Comparison of ENCODE assay signal across 34 mouse cellular contexts in genomic region chr12:73748373-73748772, GRCm38 (mm10).
"Had no signal": no experiment of that assay in that cellular context is flagged by ENCODE, and none has a peak within 500 bp of the region (broad histone marks: within the 10 kb centered on the region; RNA-seq: fewer than 3 reads in every experiment).

No protein-coding gene starts in this region.

- H3K9ac ChIP-seq: heart, embryonic 12.5 days; heart, embryonic 13.5 days; heart, embryonic 15.5 days; hindbrain, embryonic 12.5 days; hindbrain, embryonic 13.5 days; hindbrain, embryonic 14.5 days; hindbrain, embryonic 15.5 days; intestine, embryonic 15.5 days; kidney, embryonic 15.5 days had no signal

- H3K27me3 ChIP-seq: heart, embryonic 12.5 days; heart, embryonic 13.5 days; heart, embryonic 15.5 days; hindbrain, embryonic 12.5 days; hindbrain, embryonic 15.5 days; intestine, embryonic 15.5 days; kidney, embryonic 15.5 days had no signal

- DNase-seq: heart, adult 2 months; heart, postnatal 10 days; heart, postnatal 14 days; heart, postnatal 36 days; heart, postnatal 4 days; kidney, adult 11 months; kidney, adult 18-20 months; kidney, adult 2 months; kidney, adult 8-10 months; kidney, adult 9 months; kidney, postnatal 10 days; kidney, postnatal 14 days; kidney, postnatal 25 days; kidney, postnatal 4 days; layer of hippocampus, adult 9-11 months had no signal

- H3K4me2 ChIP-seq: heart, embryonic 11.5 days; heart, embryonic 12.5 days; heart, embryonic 13.5 days; heart, embryonic 15.5 days; hindbrain, embryonic 12.5 days; hindbrain, embryonic 13.5 days; hindbrain, embryonic 14.5 days; hindbrain, embryonic 15.5 days; intestine, embryonic 15.5 days; kidney, embryonic 15.5 days had no signal

- H3K4me1 ChIP-seq: hindbrain, embryonic 12.5 days; hindbrain, embryonic 15.5 days; intestine, embryonic 15.5 days; kidney, embryonic 15.5 days had no signal

- H3K9me3 ChIP-seq: heart, embryonic 10.5 days; heart, embryonic 12.5 days; heart, embryonic 13.5 days; heart, embryonic 15.5 days; hindbrain, embryonic 10.5 days; hindbrain, embryonic 12.5 days; hindbrain, embryonic 13.5 days; hindbrain, embryonic 15.5 days; intestine, embryonic 15.5 days; kidney, embryonic 15.5 days had no signal

- H3K36me3 ChIP-seq: heart, embryonic 10.5 days; heart, embryonic 12.5 days; heart, embryonic 13.5 days; heart, embryonic 15.5 days; hindbrain, embryonic 10.5 days; hindbrain, embryonic 12.5 days; hindbrain, embryonic 13.5 days; hindbrain, embryonic 15.5 days; intestine, embryonic 15.5 days; kidney, embryonic 15.5 days had no signal

- H3K27ac ChIP-seq: heart, adult 2 months; heart, embryonic 10.5 days; heart, embryonic 13.5 days; heart, embryonic 15.5 days; hindbrain, embryonic 10.5 days; hindbrain, embryonic 12.5 days; hindbrain, embryonic 13.5 days; hindbrain, embryonic 14.5 days; hindbrain, embryonic 15.5 days; hindbrain, postnatal 0 days; intestine, embryonic 15.5 days; kidney, embryonic 15.5 days; kidney, postnatal 0 days; layer of hippocampus, adult 2 months had no signal

- H3K4me3 ChIP-seq: heart, adult 2 months; heart, embryonic 10.5 days; heart, embryonic 12.5 days; heart, embryonic 13.5 days; heart, embryonic 15.5 days; hindbrain, embryonic 10.5 days; hindbrain, embryonic 12.5 days; hindbrain, embryonic 13.5 days; hindbrain, embryonic 15.5 days; intestine, embryonic 15.5 days; kidney, embryonic 15.5 days; layer of hippocampus, adult 2 months had no signal

- ATAC-seq: hindbrain, embryonic 16.5 days; hindbrain, postnatal 0 days; inflammation-experienced regulatory T-cells, adult 6 months; intestine, embryonic 15.5 days; intestine, embryonic 16.5 days; intestine, postnatal 0 days had no signal
